In the genomic region with DNA sequence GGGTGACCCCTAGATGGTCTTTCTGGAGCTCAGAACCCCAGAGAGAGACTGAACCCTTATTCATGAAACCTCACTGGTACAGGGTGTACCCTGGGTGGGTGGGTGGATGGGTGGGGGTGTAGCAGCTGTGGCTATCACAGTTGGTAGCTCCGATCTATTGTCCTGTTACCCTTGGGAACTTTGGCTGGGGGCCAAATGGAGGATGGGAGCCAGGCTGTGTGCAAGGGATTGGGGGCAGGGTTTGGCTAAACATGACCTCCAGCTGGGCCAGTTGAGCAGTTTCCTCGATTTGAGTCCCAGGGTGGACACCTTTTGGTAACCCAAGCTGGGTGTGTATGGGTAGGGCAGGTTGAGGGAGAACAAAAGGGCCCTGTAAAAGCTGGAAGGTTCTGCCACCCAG, we compare ENCODE assay signal across 8 mouse cellular contexts. TPM values are rescaled to one million over a fixed set of nuclear protein-coding genes. Genes with fewer than 3 reads are reported as not detected.
DNase-seq lines count a peak whose midpoint lies in the region; ATAC-seq and TF ChIP-seq lines count a peak whose summit lies in the region.

No protein-coding gene starts in this region.

- 58% methylated on average over 2 of the region's 2 CpGs for WGBS in heart, embryonic 11.5 days (ENCODE audit: insufficient replicate concordance)
- WGBS in forebrain, embryonic 15.5 days, result 29% methylated on average over 2 of the region's 2 CpGs
- 9% methylated on average over 2 of the region's 2 CpGs for WGBS in kidney, adult 2 months
- 67% methylated on average over 2 of the region's 2 CpGs for WGBS in macrophage (ENCODE audit: missing documents)

- H3K27me3 ChIP-seq in heart, embryonic 11.5 days (ENCODE audit: control insufficient read depth, insufficient read depth, low read length), result peaks cover 16% of the 10 kb centered on the region
- peaks cover 15% of the 10 kb centered on the region; the same call in 1 of the 2 replicates for H3K27me3 ChIP-seq in forebrain, embryonic 15.5 days
- no peaks in the 10 kb centered on the region for H3K27me3 ChIP-seq in kidney, adult 2 months (replicated peaks; ENCODE audit: control insufficient read depth, insufficient read depth, low read length)

- peak; percentile 96 for DNase-seq in heart, adult 11 months
- DNase-seq in ZHBTc4 (ENCODE audit: low read depth, low spot score), result peak; percentile 71
- DNase-seq in kidney, adult 2 months, result peak; percentile 86
- DNase-seq in frontal cortex, postnatal 14 days (ENCODE audit: low spot score in 2 of 2), result no peak
- DNase-seq in thymus, adult 18-20 months, result no peak

- H3K9me3 ChIP-seq in heart, embryonic 11.5 days (replicated peaks; ENCODE audit: control insufficient read depth, low read length), result no peaks in the 10 kb centered on the region
- no peaks in the 10 kb centered on the region for H3K9me3 ChIP-seq in forebrain, embryonic 15.5 days

- no peak overlapping the region; the same call in 1 of the 2 replicates for H3K4me2 ChIP-seq in heart, embryonic 11.5 days
- peak overlapping the region; percentile 98 for H3K4me2 ChIP-seq in forebrain, embryonic 15.5 days (replicated peaks)

- H3K36me3 ChIP-seq in heart, embryonic 11.5 days (ENCODE audit: control insufficient read depth, insufficient read depth, low read length), result peaks cover 8% of the 10 kb centered on the region; the same call in 1 of the 2 replicates
- H3K36me3 ChIP-seq in forebrain, embryonic 15.5 days, result peaks cover 21% of the 10 kb centered on the region
- H3K36me3 ChIP-seq in kidney, adult 2 months (ENCODE audit: control insufficient read depth, insufficient read depth, low read length), result no peaks in the 10 kb centered on the region
- peaks cover 11% of the 10 kb centered on the region; the same call in 1 of the 2 replicates for H3K36me3 ChIP-seq in macrophage (ENCODE audit: inconsistent target)

- no peak for TF ChIP-seq CTCF in kidney, adult 2 months (conservative IDR thresholded peaks at IDR 0.05; ENCODE audit: insufficient read depth, insufficient read length, low read depth, low read length)

- H3K9ac ChIP-seq in heart, embryonic 11.5 days (ENCODE audit: low read depth, low read length), result no peak overlapping the region
- H3K9ac ChIP-seq in forebrain, embryonic 15.5 days (replicated peaks), result peak overlapping the region; percentile 23; the same call in 1 of the 2 replicates

- H3K4me1 ChIP-seq in heart, embryonic 11.5 days (ENCODE audit: control insufficient read depth, insufficient read depth, low read length), result peaks cover 36% of the 10 kb centered on the region
- peaks cover 72% of the 10 kb centered on the region for H3K4me1 ChIP-seq in forebrain, embryonic 15.5 days
- peaks cover 26% of the 10 kb centered on the region for H3K4me1 ChIP-seq in kidney, adult 2 months (ENCODE audit: control insufficient read depth, insufficient read depth, low read length)

- no peak for TF ChIP-seq POLR2A in kidney, adult 2 months (IDR thresholded peaks at IDR 0.05; ENCODE audit: low read depth, low read length)

- peaks cover 67% of the 10 kb centered on the region for H3K79me2 ChIP-seq in macrophage (ENCODE audit: inconsistent target)

- no peak for ATAC-seq in heart, embryonic 11.5 days (replicated peaks; ENCODE audit: insufficient number of reproducible peaks, low FRiP score, low TSS enrichment)
- no peak for ATAC-seq in forebrain, embryonic 15.5 days (replicated peaks)

- no peak overlapping the region for H3K27ac ChIP-seq in heart, embryonic 11.5 days (ENCODE audit: low read depth, low read length)
- peak overlapping the region; percentile 9; the same call in 1 of the 2 replicates for H3K27ac ChIP-seq in forebrain, embryonic 15.5 days (replicated peaks)
- H3K27ac ChIP-seq in kidney, adult 2 months (ENCODE audit: insufficient read depth, low read depth, low read length), result peak overlapping the region; percentile 95
- H3K27ac ChIP-seq in macrophage, result peak overlapping the region; percentile 39; the same call in 1 of the 2 replicates

- no peak overlapping the region for H3K4me3 ChIP-seq in heart, embryonic 11.5 days (ENCODE audit: low read depth, low read length)
- H3K4me3 ChIP-seq in forebrain, embryonic 15.5 days, result no peak overlapping the region
- H3K4me3 ChIP-seq in kidney, adult 2 months (ENCODE audit: insufficient read depth, low read depth, low read length), result peak overlapping the region; percentile 58
- H3K4me3 ChIP-seq in macrophage (ENCODE audit: inconsistent target), result no peak overlapping the region

RNA-seq across cellular contexts. Expression of gene Tprn, which starts 4.3 kb away (rescaled TPM):
- polyA plus RNA-seq in heart, embryonic 11.5 days (2014; fragmentation: Nextera tagmentation; extraction: Ambion mirVana), result 3.3 TPM in 2 replicates
- polyA plus RNA-seq in forebrain, embryonic 15.5 days (2015; fragmentation: Nextera tagmentation; extraction: Ambion mirVana), result 15.6 and 16.5 TPM in 2 replicates
- 81.0 and 85.4 TPM in 2 replicates for polyA plus RNA-seq in kidney, adult 2 months (2012; rRNA removed)
- 1 to 10 TPM; 1.0 to 7.0 (median 3.7) TPM for total RNA-seq in macrophage (2018; cell fraction: chromatin; rRNA removed)
- total RNA-seq in macrophage (2018; cell fraction: cytosol; rRNA removed), result 1 to 10 TPM; 2.5 to 8.7 (median 5.7) TPM
- total RNA-seq in macrophage (2018; cell fraction: nucleus; rRNA removed), result 1 to 10 TPM; 1.9 to 8.1 (median 3.5) TPM
- polyA plus RNA-seq in macrophage (2018), result 6.1 to 7.8 TPM (median 6.6 TPM) in 3 replicates

RNA-seq across cellular contexts. Expression of gene Ssna1, which starts 5.5 kb away (rescaled TPM):
- 156 and 175 TPM in 2 replicates for polyA plus RNA-seq in heart, embryonic 11.5 days (2014; fragmentation: Nextera tagmentation; extraction: Ambion mirVana)
- 209 and 225 TPM in 2 replicates for polyA plus RNA-seq in forebrain, embryonic 15.5 days (2015; fragmentation: Nextera tagmentation; extraction: Ambion mirVana)
- polyA plus RNA-seq in kidney, adult 2 months (2012; rRNA removed), result 46.2 and 48.8 TPM in 2 replicates
- total RNA-seq in macrophage (2018; cell fraction: chromatin; rRNA removed), result 10 to 100 TPM in 17 of 26 experiments, 1 to 10 TPM in 9; 1.4 to 40.9 (median 14.4) TPM
- 10 to 100 TPM; 24.4 to 47.4 (median 37.5) TPM for total RNA-seq in macrophage (2018; cell fraction: cytosol; rRNA removed)
- 10 to 100 TPM in 20 of 26 experiments, 1 to 10 TPM in 6; 5.7 to 40.4 (median 18.4) TPM for total RNA-seq in macrophage (2018; cell fraction: nucleus; rRNA removed)
- polyA plus RNA-seq in macrophage (2018), result 26.0 to 60.7 TPM (median 55.7 TPM) in 3 replicates

RNA-seq across cellular contexts. Expression of gene Anapc2, which starts 5.6 kb away (rescaled TPM):
- 73.0 and 76.1 TPM in 2 replicates for polyA plus RNA-seq in heart, embryonic 11.5 days (2014; fragmentation: Nextera tagmentation; extraction: Ambion mirVana)
- polyA plus RNA-seq in forebrain, embryonic 15.5 days (2015; fragmentation: Nextera tagmentation; extraction: Ambion mirVana), result 148 and 150 TPM in 2 replicates
- 82.6 and 92.3 TPM in 2 replicates for polyA plus RNA-seq in kidney, adult 2 months (2012; rRNA removed)
- 100 to 1,000 TPM in 13 of 26 experiments, 10 to 100 TPM in 13; 59.0 to 173 (median 103) TPM for total RNA-seq in macrophage (2018; cell fraction: chromatin; rRNA removed)
- total RNA-seq in macrophage (2018; cell fraction: cytosol; rRNA removed), result 10 to 100 TPM; 29.0 to 67.6 (median 44.8) TPM
- 100 to 1,000 TPM in 5 of 26 experiments, 10 to 100 TPM in 21; 44.8 to 137 (median 73.1) TPM for total RNA-seq in macrophage (2018; cell fraction: nucleus; rRNA removed)
- polyA plus RNA-seq in macrophage (2018), result 51.0 to 59.8 TPM (median 54.1 TPM) in 3 replicates

RNA-seq across cellular contexts. Expression of gene Tmem203, which starts 11.5 kb away (rescaled TPM):
- polyA plus RNA-seq in heart, embryonic 11.5 days (2014; fragmentation: Nextera tagmentation; extraction: Ambion mirVana), result 12.9 and 16.0 TPM in 2 replicates
- 16.4 and 19.7 TPM in 2 replicates for polyA plus RNA-seq in forebrain, embryonic 15.5 days (2015; fragmentation: Nextera tagmentation; extraction: Ambion mirVana)
- polyA plus RNA-seq in kidney, adult 2 months (2012; rRNA removed), result 48.9 and 50.7 TPM in 2 replicates
- 10 to 100 TPM in 4 of 26 experiments, 1 to 10 TPM in 19, not detected in 3; 1.2 to 20.3 (median 4.7) TPM for total RNA-seq in macrophage (2018; cell fraction: chromatin; rRNA removed)
- 10 to 100 TPM in 24 of 26 experiments, 1 to 10 TPM in 2; 8.7 to 19.6 (median 14.8) TPM for total RNA-seq in macrophage (2018; cell fraction: cytosol; rRNA removed)
- total RNA-seq in macrophage (2018; cell fraction: nucleus; rRNA removed), result 10 to 100 TPM in 17 of 26 experiments, 1 to 10 TPM in 9; 3.2 to 32.6 (median 12.8) TPM
- polyA plus RNA-seq in macrophage (2018), result 5.9 to 17.1 TPM (median 12.4 TPM) in 3 replicates

RNA-seq across cellular contexts. Expression of gene AL732309.1, which starts 20.1 kb away (rescaled TPM):
- polyA plus RNA-seq in heart, embryonic 11.5 days (2014; fragmentation: Nextera tagmentation; extraction: Ambion mirVana), result 2.5 and 2.9 TPM in 2 replicates
- 6.5 and 6.8 TPM in 2 replicates for polyA plus RNA-seq in forebrain, embryonic 15.5 days (2015; fragmentation: Nextera tagmentation; extraction: Ambion mirVana)
- polyA plus RNA-seq in kidney, adult 2 months (2012; rRNA removed), result 13.0 and 15.2 TPM in 2 replicates
- 10 to 100 TPM in 18 of 26 experiments, 1 to 10 TPM in 8; 2.8 to 21.5 (median 12.8) TPM for total RNA-seq in macrophage (2018; cell fraction: chromatin; rRNA removed)
- total RNA-seq in macrophage (2018; cell fraction: cytosol; rRNA removed), result 1 to 10 TPM in 23 of 26 experiments, under 1 TPM in 3; 0.57 to 5.4 (median 2.2) TPM
- 10 to 100 TPM in 16 of 26 experiments, 1 to 10 TPM in 10; 2.1 to 25.2 (median 11.1) TPM for total RNA-seq in macrophage (2018; cell fraction: nucleus; rRNA removed)
- polyA plus RNA-seq in macrophage (2018), result 3.0 to 6.1 TPM (median 4.7 TPM) in 3 replicates

Comparison
In these comparisons a context has a peak if more than half of its experiments do, and no peak if none do; other contexts are left out.
1. DNase-seq: peak in heart, adult 11 months (single experiment), ZHBTc4 (single experiment) and kidney, adult 2 months (single experiment); none in frontal cortex, postnatal 14 days (0 of 2) and thymus, adult 18-20 months (0 of 2).